Mouse (Mus musculus): ENCODE measurements around the gene Cd19.
"Not testable (repeated sequence)": the region's sequence is repeated elsewhere in the genome, so short reads cannot be mapped to it uniquely, and the experiment has no call there.

Gene Cd19

GRCm38 (mm10) chr7:126416615-126417014 is 1.9 kb upstream of the Cd19 start:
- H3K4me3 ChIP-seq (replicated peaks; ENCODE audit: low read length): no peak overlapping the region

GRCm38 (mm10) chr7:126411061-126411460 is 3.6 kb downstream of the Cd19 start:
- Histone ChIP-seq H3K9me3 (ENCODE audit: low read length) (no peaks in the 10 kb centered on the region), H3K4me3 (replicated peaks; ENCODE audit: low read length) (no peak overlapping the region), H3K27me3 (ENCODE audit: insufficient read depth, low read length) (peaks cover 11% of the 10 kb centered on the region), H3K4me1 (replicated peaks; ENCODE audit: low read depth, low read length) (peaks cover 19% of the 10 kb centered on the region), H3K36me3 (ENCODE audit: insufficient read depth, low read length) (no peaks in the 10 kb centered on the region)
- TF ChIP-seq CTCF (conservative IDR thresholded peaks at IDR 0.05; ENCODE audit: low read length): no peak
- TF ChIP-seq POU5F1 (IDR thresholded peaks at IDR 0.05; ENCODE audit: borderline replicate concordance, low read length): no peak
- TF ChIP-seq NANOG (IDR thresholded peaks at IDR 0.05; ENCODE audit: borderline replicate concordance, low read length): no peak

More at GRCm38 (mm10) chr7:126416615-126417014, 1.9 kb upstream of the Cd19 start:
- Histone ChIP-seq H3K36me3 (ENCODE audit: insufficient read depth, low read length) (no peaks in the 10 kb centered on the region), H3K9me3 (ENCODE audit: low read length) (no peaks in the 10 kb centered on the region), H3K4me1 (replicated peaks; ENCODE audit: low read depth, low read length) (peaks cover 42% of the 10 kb centered on the region), H3K27me3 (ENCODE audit: insufficient read depth, low read length) (peaks cover 4% of the 10 kb centered on the region; the same call in 1 of the 2 replicates)
- TF ChIP-seq NANOG (IDR thresholded peaks at IDR 0.05; ENCODE audit: borderline replicate concordance, low read length) (no peak), POU5F1 (IDR thresholded peaks at IDR 0.05; ENCODE audit: borderline replicate concordance, low read length) (no peak), CTCF (conservative IDR thresholded peaks at IDR 0.05; ENCODE audit: low read length) (no peak)

- TF ChIP-seq POU5F1 (IDR thresholded peaks at IDR 0.05; ENCODE audit: borderline replicate concordance, low read length) (no peak), CTCF (conservative IDR thresholded peaks at IDR 0.05; ENCODE audit: low read length) (no peak), NANOG (IDR thresholded peaks at IDR 0.05; ENCODE audit: borderline replicate concordance, low read length) (no peak)
- Histone ChIP-seq H3K9me3 (ENCODE audit: low read length) (no peaks in the 10 kb centered on the region), H3K4me1 (replicated peaks; ENCODE audit: low read depth, low read length) (peaks cover 12% of the 10 kb centered on the region), H3K27me3 (ENCODE audit: insufficient read depth, low read length) (peaks cover 11% of the 10 kb centered on the region), H3K4me3 (replicated peaks; ENCODE audit: low read length) (no peak overlapping the region), H3K36me3 (ENCODE audit: insufficient read depth, low read length) (no peaks in the 10 kb centered on the region)
Observed at GRCm38 (mm10) chr7:126408686-126409085, 6.0 kb downstream of the Cd19 start.

- peaks cover 11% of the 10 kb centered on the region for H3K4me1 ChIP-seq (replicated peaks; ENCODE audit: low read depth, low read length)
- H3K27me3 ChIP-seq (ENCODE audit: insufficient read depth, low read length); H3K36me3 ChIP-seq (ENCODE audit: insufficient read depth, low read length); H3K9me3 ChIP-seq (ENCODE audit: low read length); H3K4me3 ChIP-seq (replicated peaks; ENCODE audit: low read length): not testable (repeated sequence)
Observed at GRCm38 (mm10) chr7:126402518-126402917, 12.2 kb downstream of the Cd19 start.

DNA sequence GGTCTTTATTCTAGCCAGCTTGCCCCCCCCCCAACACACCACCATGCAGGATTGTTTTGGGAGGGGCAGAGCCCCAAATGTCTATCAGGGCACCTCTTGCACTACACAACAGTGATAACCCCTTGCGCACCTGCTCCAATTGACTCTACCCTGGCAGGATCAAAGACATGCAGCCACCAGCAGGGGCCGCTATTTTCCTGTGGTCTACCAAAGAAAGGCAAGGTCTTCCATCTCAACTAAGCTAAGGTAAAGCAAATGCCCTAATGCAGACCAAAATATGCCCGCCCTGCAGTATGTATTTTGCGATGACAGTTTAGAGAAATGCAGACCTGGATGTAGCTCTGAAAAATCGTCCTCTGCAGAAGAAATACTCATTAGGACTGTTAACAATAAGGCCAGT is 15.1 kb downstream of the Cd19 start:
- Histone ChIP-seq H3K4me3 (replicated peaks; ENCODE audit: low read length) (no peak overlapping the region), H3K36me3 (ENCODE audit: insufficient read depth, low read length) (peaks cover 10% of the 10 kb centered on the region), H3K4me1 (replicated peaks; ENCODE audit: low read depth, low read length) (peaks cover 27% of the 10 kb centered on the region), H3K9me3 (ENCODE audit: low read length) (no peaks in the 10 kb centered on the region), H3K27me3 (ENCODE audit: insufficient read depth, low read length) (no peaks in the 10 kb centered on the region)
- TF ChIP-seq CTCF (conservative IDR thresholded peaks at IDR 0.05; ENCODE audit: low read length) (peak; percentile 98), NANOG (IDR thresholded peaks at IDR 0.05; ENCODE audit: borderline replicate concordance, low read length) (no peak), POU5F1 (IDR thresholded peaks at IDR 0.05; ENCODE audit: borderline replicate concordance, low read length) (no peak)

DNA sequence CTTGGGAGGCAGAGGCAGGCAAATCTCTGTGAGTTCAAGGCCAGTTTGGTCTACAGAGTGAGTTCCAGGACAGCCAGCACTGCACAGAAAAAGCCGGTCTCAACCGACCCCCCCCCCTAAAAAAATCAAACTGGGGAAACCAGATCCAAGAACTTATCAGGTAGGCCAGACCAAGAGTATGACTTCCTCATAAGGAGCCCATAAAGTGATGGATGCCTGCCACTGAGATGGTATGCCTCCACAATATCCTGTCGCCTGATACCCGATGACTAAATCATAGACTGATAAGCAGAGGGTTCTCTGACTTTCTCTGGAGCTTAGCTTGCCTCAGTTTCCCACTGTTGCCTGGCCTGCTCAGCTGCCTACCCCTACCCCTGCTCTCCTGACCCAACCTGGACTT is 16.9 kb downstream of the Cd19 start:
- peaks cover 45% of the 10 kb centered on the region for H3K4me1 ChIP-seq (replicated peaks; ENCODE audit: low read depth, low read length)
- peaks cover 24% of the 10 kb centered on the region for H3K36me3 ChIP-seq (ENCODE audit: insufficient read depth, low read length)
- H3K9me3 ChIP-seq (ENCODE audit: low read length): no peaks in the 10 kb centered on the region
- H3K4me3 ChIP-seq (replicated peaks; ENCODE audit: low read length): no peak overlapping the region
- no peak for TF ChIP-seq NANOG (IDR thresholded peaks at IDR 0.05; ENCODE audit: borderline replicate concordance, low read length)
- TF ChIP-seq POU5F1 (IDR thresholded peaks at IDR 0.05; ENCODE audit: borderline replicate concordance, low read length): no peak
- TF ChIP-seq CTCF (conservative IDR thresholded peaks at IDR 0.05; ENCODE audit: low read length): no peak
- H3K27me3 ChIP-seq (ENCODE audit: insufficient read depth, low read length): no peaks in the 10 kb centered on the region

DNA sequence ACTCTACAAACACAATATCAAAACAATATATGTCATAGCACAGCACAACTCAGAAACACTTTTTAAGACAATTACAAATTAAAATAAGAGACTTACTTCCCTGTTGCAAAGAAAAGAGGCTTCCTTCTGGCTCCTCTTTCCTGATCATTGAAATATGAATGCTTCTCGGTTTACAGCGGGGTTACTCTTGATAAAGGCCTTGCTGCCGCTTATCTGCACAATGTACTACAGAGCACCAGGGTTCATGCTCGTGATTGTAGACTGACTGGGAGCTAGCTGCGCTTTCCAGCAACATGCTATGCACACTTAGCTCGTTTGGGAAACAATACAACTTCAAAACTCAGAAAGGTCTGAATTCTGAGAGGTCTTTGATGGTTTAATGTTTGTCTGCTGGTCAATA is 17.5 kb downstream of the Cd19 start:
- peak overlapping the region; percentile 21 for H3K4me3 ChIP-seq (replicated peaks; ENCODE audit: low read length)
- no peak for TF ChIP-seq CTCF (conservative IDR thresholded peaks at IDR 0.05; ENCODE audit: low read length)
- no peak for TF ChIP-seq POU5F1 (IDR thresholded peaks at IDR 0.05; ENCODE audit: borderline replicate concordance, low read length)
- TF ChIP-seq NANOG (IDR thresholded peaks at IDR 0.05; ENCODE audit: borderline replicate concordance, low read length): no peak
- peaks cover 24% of the 10 kb centered on the region for H3K36me3 ChIP-seq (ENCODE audit: insufficient read depth, low read length)
- H3K27me3 ChIP-seq (ENCODE audit: insufficient read depth, low read length): no peaks in the 10 kb centered on the region
- no peaks in the 10 kb centered on the region for H3K9me3 ChIP-seq (ENCODE audit: low read length)
- peaks cover 45% of the 10 kb centered on the region for H3K4me1 ChIP-seq (replicated peaks; ENCODE audit: low read depth, low read length)

DNA sequence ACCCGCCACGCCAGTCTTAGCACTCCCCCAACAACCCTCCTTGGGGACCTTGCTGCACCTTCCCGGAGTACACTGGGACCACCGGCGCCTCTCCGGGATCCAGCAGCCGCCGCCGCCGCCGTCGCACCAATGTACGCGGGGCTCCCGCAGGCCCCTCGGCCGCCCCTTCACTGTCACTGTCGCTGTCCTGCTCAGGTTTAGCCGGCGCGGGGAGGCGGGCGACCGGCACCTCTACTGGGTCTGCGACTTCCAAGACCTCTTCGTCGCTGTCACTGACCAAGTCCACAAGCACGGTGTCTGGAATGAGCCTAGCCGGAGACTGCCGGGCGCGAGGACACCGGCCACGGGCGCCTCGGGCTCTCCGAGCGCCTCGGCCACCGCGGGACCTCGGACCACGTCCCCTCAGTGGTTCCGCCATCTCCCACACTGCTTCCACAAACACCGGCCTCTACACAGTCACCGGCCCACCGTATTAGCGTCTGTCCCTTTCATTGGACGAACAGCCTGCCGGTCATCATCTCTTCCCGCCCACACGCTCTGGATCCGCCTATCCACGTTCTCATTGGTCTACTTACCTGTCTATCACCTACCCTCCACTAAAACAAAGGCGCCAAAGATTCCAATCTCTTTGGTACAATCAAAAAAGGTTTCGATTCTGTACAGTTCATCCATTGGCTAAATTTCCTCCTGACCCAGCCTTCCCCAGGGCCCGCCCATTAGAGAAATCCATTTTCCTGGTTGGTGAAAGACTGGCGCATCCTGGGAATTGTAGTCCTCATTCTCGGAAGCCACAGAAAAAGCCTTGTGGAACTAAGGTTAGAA is 18.2 kb downstream of the Cd19 start, which contains the start of gene Nfatc2ip:
Gene Nfatc2ip, minus strand, starts transcription at position 440 of the 822 bp plus-strand sequence.
- Histone ChIP-seq H3K4me1 (replicated peaks; ENCODE audit: low read depth, low read length) (peaks cover 52% of the 10 kb centered on the region), H3K27me3 (ENCODE audit: insufficient read depth, low read length) (no peaks in the 10 kb centered on the region), H3K4me3 (replicated peaks; ENCODE audit: low read length) (peak within 1 kb of the TSS; percentile 99), H3K9me3 (ENCODE audit: low read length) (no peaks in the 10 kb centered on the region), H3K36me3 (ENCODE audit: insufficient read depth, low read length) (peaks cover 30% of the 10 kb centered on the region)
- TF ChIP-seq NANOG (IDR thresholded peaks at IDR 0.05; ENCODE audit: borderline replicate concordance, low read length) (no peak), POU5F1 (IDR thresholded peaks at IDR 0.05; ENCODE audit: borderline replicate concordance, low read length) (no peak), CTCF (conservative IDR thresholded peaks at IDR 0.05; ENCODE audit: low read length) (no peak)

All from E14TG2a.4 (cell line).